7 mouse cellular contexts compared by ENCODE assay signal in genomic region chr11:51643761-51644160, GRCm38 (mm10). TPM values are rescaled to one million over a fixed set of nuclear protein-coding genes. Genes with fewer than 3 reads are reported as not detected.
DNase-seq lines count a peak whose midpoint lies in the region; ATAC-seq and TF ChIP-seq lines count a peak whose summit lies in the region.

No protein-coding gene starts in this region.

- peak; percentile 42 for ATAC-seq in common myeloid progenitor, adult 5-6 weeks (replicated peaks; ENCODE audit: low read depth, poor library complexity, severe bottlenecking)
- no peak for ATAC-seq in neural tube, embryonic 15.5 days (ENCODE audit: low FRiP score)

- no peaks in the 10 kb centered on the region for H3K9me3 ChIP-seq in neural tube, embryonic 15.5 days (replicated peaks)

- H3K36me3 ChIP-seq in small intestine, adult 2 months (ENCODE audit: control insufficient read depth, insufficient read depth, low read length): peaks cover 2% of the 10 kb centered on the region; the same call in 1 of the 2 replicates
- H3K36me3 ChIP-seq in neural tube, embryonic 15.5 days: peaks cover 24% of the 10 kb centered on the region; the same call in 1 of the 2 replicates

- no peak overlapping the region; the same call in 1 of the 2 replicates for H3K4me2 ChIP-seq in neural tube, embryonic 15.5 days

- DNase-seq in layer of hippocampus, adult 2 months (ENCODE audit: low spot score in 2 of 2): no peak
- no peak for DNase-seq in layer of hippocampus, postnatal 36 days
- DNase-seq in cerebellum, adult 11 months: peak; percentile 45
- no peak for DNase-seq in kidney, adult 11 months

- 59% methylated on average over 15 of the region's 15 CpGs for WGBS in small intestine, adult 2 months
- WGBS in neural tube, embryonic 15.5 days: 67% methylated on average over 15 of the region's 15 CpGs

- peak overlapping the region; percentile 51; the same call in 1 of the 2 replicates for H3K27ac ChIP-seq in layer of hippocampus, adult 2 months
- 0 out of 2 replicates have a peak overlapping the region, but pooled peaks have one; percentile 10 for H3K27ac ChIP-seq in small intestine, adult 2 months (ENCODE audit: insufficient read depth, low read depth, low read length)
- no peak overlapping the region for H3K27ac ChIP-seq in neural tube, embryonic 15.5 days (replicated peaks)

- H3K4me1 ChIP-seq in small intestine, adult 2 months (ENCODE audit: control insufficient read depth, insufficient read depth, insufficient read length, low read length): peaks cover 27% of the 10 kb centered on the region
- H3K4me1 ChIP-seq in neural tube, embryonic 15.5 days: peaks cover 33% of the 10 kb centered on the region

- no peak for TF ChIP-seq POLR2A in small intestine, adult 2 months (IDR thresholded peaks at IDR 0.05; ENCODE audit: low read depth, low read length)

- H3K9ac ChIP-seq in neural tube, embryonic 15.5 days (replicated peaks): no peak overlapping the region

- no peaks in the 10 kb centered on the region for H3K27me3 ChIP-seq in small intestine, adult 2 months (ENCODE audit: control insufficient read depth, insufficient read depth, low read length)
- no peaks in the 10 kb centered on the region for H3K27me3 ChIP-seq in neural tube, embryonic 15.5 days (replicated peaks)

- TF ChIP-seq CTCF in layer of hippocampus, adult 2 months (conservative IDR thresholded peaks at IDR 0.05): no peak
- TF ChIP-seq CTCF in small intestine, adult 2 months (IDR thresholded peaks at IDR 0.05; ENCODE audit: extremely low read depth, insufficient read length, insufficient replicate concordance, low read depth, low read length): no peak

- H3K4me3 ChIP-seq in layer of hippocampus, adult 2 months: peak overlapping the region; percentile 27; the same call in 1 of the 2 replicates
- no peak overlapping the region for H3K4me3 ChIP-seq in small intestine, adult 2 months (ENCODE audit: low read depth, low read length)
- no peak overlapping the region for H3K4me3 ChIP-seq in neural tube, embryonic 15.5 days (replicated peaks)

RNA-seq across cellular contexts. Expression of gene N4bp3, which starts 6.9 kb away (rescaled TPM):
- total RNA-seq in layer of hippocampus, adult 2 months (2021): 10 to 100 TPM; 11.3 to 16.4 TPM
- 10 to 100 TPM; 12.4 to 12.6 TPM for total RNA-seq in layer of hippocampus, postnatal 36 days (2021)
- total RNA-seq in common myeloid progenitor, adult 5-6 weeks (2017): 4.3 and 4.6 TPM in 2 replicates
- 2.5 and 5.0 TPM in 2 replicates for polyA plus RNA-seq in small intestine, adult 2 months (2012; rRNA removed)
- 30.0 and 31.9 TPM in 2 replicates for polyA plus RNA-seq in neural tube, embryonic 15.5 days (2015; fragmentation: Nextera tagmentation; extraction: Ambion mirVana)

RNA-seq across cellular contexts. Expression of gene D930048N14Rik, which starts 7.0 kb away (rescaled TPM):
- 1 to 10 TPM; 1.4 to 2.4 TPM for total RNA-seq in layer of hippocampus, adult 2 months (2021)
- 1 to 10 TPM; 1.5 to 1.9 TPM for total RNA-seq in layer of hippocampus, postnatal 36 days (2021)
- 0.05 TPM in 1 of 2 replicates, not detected in the other for total RNA-seq in common myeloid progenitor, adult 5-6 weeks (2017)
- polyA plus RNA-seq in small intestine, adult 2 months (2012; rRNA removed): 2.4 and 3.1 TPM in 2 replicates
- polyA plus RNA-seq in neural tube, embryonic 15.5 days (2015; fragmentation: Nextera tagmentation; extraction: Ambion mirVana): 2.0 and 2.3 TPM in 2 replicates

RNA-seq across cellular contexts. Expression of gene Rmnd5b, which starts 8.1 kb away (rescaled TPM):
- 10 to 100 TPM; 59.8 to 65.2 TPM for total RNA-seq in layer of hippocampus, adult 2 months (2021)
- 10 to 100 TPM; 60.0 to 62.6 TPM for total RNA-seq in layer of hippocampus, postnatal 36 days (2021)
- 15.5 and 15.8 TPM in 2 replicates for total RNA-seq in common myeloid progenitor, adult 5-6 weeks (2017)
- 36.0 and 45.9 TPM in 2 replicates for polyA plus RNA-seq in small intestine, adult 2 months (2012; rRNA removed)
- polyA plus RNA-seq in neural tube, embryonic 15.5 days (2015; fragmentation: Nextera tagmentation; extraction: Ambion mirVana): 79.1 and 79.8 TPM in 2 replicates

RNA-seq across cellular contexts. Expression of gene Nhp2, which starts 24.2 kb away (rescaled TPM):
- total RNA-seq in layer of hippocampus, adult 2 months (2021): 10 to 100 TPM; 41.7 to 48.2 TPM
- total RNA-seq in layer of hippocampus, postnatal 36 days (2021): 10 to 100 TPM; 41.8 to 45.5 TPM
- 115 and 170 TPM in 2 replicates for total RNA-seq in common myeloid progenitor, adult 5-6 weeks (2017)
- polyA plus RNA-seq in small intestine, adult 2 months (2012; rRNA removed): 33.8 and 45.0 TPM in 2 replicates
- 96.3 and 117 TPM in 2 replicates for polyA plus RNA-seq in neural tube, embryonic 15.5 days (2015; fragmentation: Nextera tagmentation; extraction: Ambion mirVana)

RNA-seq across cellular contexts. Expression of gene Hnrnpab, which starts 37.1 kb away (rescaled TPM):
- total RNA-seq in layer of hippocampus, adult 2 months (2021): 100 to 1,000 TPM; 149 to 155 TPM
- 100 to 1,000 TPM; 147 to 154 TPM for total RNA-seq in layer of hippocampus, postnatal 36 days (2021)
- total RNA-seq in common myeloid progenitor, adult 5-6 weeks (2017): 1,082 and 1,177 TPM in 2 replicates
- 276 and 428 TPM in 2 replicates for polyA plus RNA-seq in small intestine, adult 2 months (2012; rRNA removed)
- polyA plus RNA-seq in neural tube, embryonic 15.5 days (2015; fragmentation: Nextera tagmentation; extraction: Ambion mirVana): 241 and 285 TPM in 2 replicates
